ENCODE assay signal across 14 mouse cellular contexts in genomic region chr6:144477287-144478064, GRCm38 (mm10).
A peak's percentile ranks its signal among the peaks of the same experiment; 100 is the strongest.
DNase-seq lines count a peak whose midpoint lies in the region; ATAC-seq and TF ChIP-seq lines count a peak whose summit lies in the region.
"Had no signal": no experiment of that assay in that cellular context is flagged by ENCODE, and none has a peak within 500 bp of the region (broad histone marks: within the 10 kb centered on the region; RNA-seq: fewer than 3 reads in every experiment).

No protein-coding gene starts in this region.

- no peak for ATAC-seq in heart, embryonic 16.5 days (replicated peaks; ENCODE audit: extremely low read depth, insufficient read depth, low FRiP score)
- ATAC-seq in neural tube, embryonic 15.5 days (ENCODE audit: low FRiP score): no peak

- no peak overlapping the region for H3K9ac ChIP-seq in heart, embryonic 16.5 days (ENCODE audit: low read length)
- no peak overlapping the region for H3K9ac ChIP-seq in neural tube, embryonic 15.5 days (replicated peaks)
- H3K9ac ChIP-seq: heart, embryonic 15.5 days had no signal

- no peaks in the 10 kb centered on the region; the same call in 1 of the 2 replicates for H3K4me1 ChIP-seq in heart, embryonic 16.5 days (ENCODE audit: control insufficient read depth, insufficient read depth, low read length)
- H3K4me1 ChIP-seq in cortical plate, adult 2 months (ENCODE audit: control insufficient read depth, insufficient read depth, low read length): no peaks in the 10 kb centered on the region
- H3K4me1 ChIP-seq in neural tube, embryonic 15.5 days: peaks cover 17% of the 10 kb centered on the region
- H3K4me1 ChIP-seq: heart, embryonic 15.5 days had no signal

- TF ChIP-seq POLR2A in cortical plate, adult 2 months (IDR thresholded peaks at IDR 0.05; ENCODE audit: extremely low read depth, insufficient read depth, low read length): no peak

- no peaks in the 10 kb centered on the region for H3K9me3 ChIP-seq in heart, embryonic 16.5 days (replicated peaks; ENCODE audit: control insufficient read depth, low read length)
- H3K9me3 ChIP-seq in neural tube, embryonic 15.5 days (replicated peaks): no peaks in the 10 kb centered on the region
- H3K9me3 ChIP-seq: heart, embryonic 15.5 days had no signal

- peak overlapping the region; percentile 9; the same call in 1 of the 2 replicates for H3K4me2 ChIP-seq in heart, embryonic 16.5 days (ENCODE audit: low read depth, low read length)
- H3K4me2 ChIP-seq in neural tube, embryonic 15.5 days: no peak overlapping the region
- H3K4me2 ChIP-seq: heart, embryonic 15.5 days had no signal

- intact Hi-C loops in heart, postnatal 14 days (cut with DNase I): no loop called here

- H3K27me3 ChIP-seq in heart, embryonic 16.5 days (ENCODE audit: control insufficient read depth, insufficient read depth, low read length): no peaks in the 10 kb centered on the region
- 0 out of 2 replicates have a peak, but pooled peaks cover 4% of the 10 kb centered on the region for H3K27me3 ChIP-seq in neural tube, embryonic 15.5 days (replicated peaks)
- H3K27me3 ChIP-seq: CH12.LX; heart, embryonic 15.5 days had no signal

- H3K27ac ChIP-seq in heart, embryonic 16.5 days (ENCODE audit: low read length): no peak overlapping the region
- H3K27ac ChIP-seq in cortical plate, adult 2 months (ENCODE audit: insufficient read depth, low read length): no peak overlapping the region
- peak overlapping the region; percentile 28; the same call in 1 of the 2 replicates for H3K27ac ChIP-seq in neural tube, embryonic 15.5 days (replicated peaks)
- H3K27ac ChIP-seq: gastrocnemius, adult 2 months; heart, embryonic 15.5 days had no signal

- 56% methylated on average over 16 of the region's 16 CpGs for WGBS in heart, embryonic 16.5 days
- 61% methylated on average over 16 of the region's 16 CpGs for WGBS in neural tube, embryonic 15.5 days

- DNase-seq in heart, postnatal 14 days: no peak
- DNase-seq in retina, postnatal 1 day: peak; percentile 23
- DNase-seq in retina, embryonic 14.5 days (ENCODE audit: low spot score): no peak
- DNase-seq in kidney, adult 8-10 months: no peak
- DNase-seq: cerebellum, postnatal 36 days; gastrocnemius, adult 2 months; kidney, adult 2 months; lung, adult 18-20 months; right cerebral cortex, adult 18-20 months had no signal

- H3K36me3 ChIP-seq in heart, embryonic 16.5 days (ENCODE audit: control insufficient read depth, insufficient read depth): no peaks in the 10 kb centered on the region
- no peaks in the 10 kb centered on the region for H3K36me3 ChIP-seq in neural tube, embryonic 15.5 days
- H3K36me3 ChIP-seq: heart, embryonic 15.5 days had no signal

- no peak overlapping the region for H3K4me3 ChIP-seq in heart, embryonic 16.5 days (ENCODE audit: low read length)
- no peak overlapping the region for H3K4me3 ChIP-seq in cortical plate, adult 2 months (ENCODE audit: insufficient read depth, low read length)
- H3K4me3 ChIP-seq in neural tube, embryonic 15.5 days (replicated peaks): no peak overlapping the region
- H3K4me3 ChIP-seq: gastrocnemius, adult 2 months; heart, embryonic 15.5 days had no signal

- TF ChIP-seq CTCF in cortical plate, adult 2 months (IDR thresholded peaks at IDR 0.05; ENCODE audit: extremely low read depth, insufficient read depth, low read length): 0 out of 2 replicates have a peak, but pooled peaks have one; percentile 6
